Mouse (Mus musculus) left cerebral cortex, adult 2 months (tissue): Measurements from ENCODE around the gene Glrx3. TPM values are rescaled to one million over a fixed set of nuclear protein-coding genes. Genes with fewer than 3 reads are reported as not detected.

ENCODE experiments used
- DNase-seq, 2 experiments: peaks; one replicate each; pipeline ENCODE4 v3.0.0; 2021 to 2022; ENCODE audit warnings: low spot score in 2 of 2, mixed read lengths in 1 of 2; ENCODE audit errors: extremely low spot score in 1 of 2
- H3K27ac ChIP-seq: fragments of 200-600 bp; 2 replicates; pipeline ENCODE4 v1.8.1; 2022
- H3K4me3 ChIP-seq: fragments of 200-600 bp; 2 replicates; pipeline ENCODE4 v1.8.1; 2022
- CTCF ChIP-seq: fragments of 200-600 bp; IDR thresholded peaks from 2 replicates; pipeline ENCODE4 v1.8.1; 2022; ENCODE audit warnings: antibody characterized with exemption, mild to moderate bottlenecking, moderate library complexity
- intact Hi-C: fragments of 180-260 bp; cut with DNase I; formaldehyde crosslinking; loops from one replicate; pipeline ENCODE4 v1.15.1; 2025
- long read RNA-seq, 2 experiments: library from polyadenylated mRNA; stranded (forward); transcript quantifications; one replicate each; pipeline ENCODE4 v2.0.0; 2021; ENCODE audit warnings: borderline mapping rate in 2 of 2
- total RNA-seq, 2 experiments: library from RNA; stranded (reverse); gene quantifications; 2 replicates each; pipeline ENCODE4 v1.2.3; 2021

Gene Glrx3
- total RNA-seq, result 10 to 100 TPM; 97.6 to 99.2 TPM
- long read RNA-seq, experiment 1, transcript Glrx3-201 (11 exons, 1,685 nt), result major isoform, 86 of 104 reads
- long read RNA-seq, experiment 1, partial matches to known transcripts, result 3 of 104 reads
- long read RNA-seq, experiment 1, other reads (novel, unspliced or antisense), result 15 of 104 reads
- long read RNA-seq, experiment 2, transcript Glrx3-201 (11 exons, 1,685 nt), result major isoform, 46 of 61 reads
- long read RNA-seq, experiment 2, partial matches to known transcripts, result 7 of 61 reads
- long read RNA-seq, experiment 2, other reads (novel, unspliced or antisense), result 8 of 61 reads

DNA sequence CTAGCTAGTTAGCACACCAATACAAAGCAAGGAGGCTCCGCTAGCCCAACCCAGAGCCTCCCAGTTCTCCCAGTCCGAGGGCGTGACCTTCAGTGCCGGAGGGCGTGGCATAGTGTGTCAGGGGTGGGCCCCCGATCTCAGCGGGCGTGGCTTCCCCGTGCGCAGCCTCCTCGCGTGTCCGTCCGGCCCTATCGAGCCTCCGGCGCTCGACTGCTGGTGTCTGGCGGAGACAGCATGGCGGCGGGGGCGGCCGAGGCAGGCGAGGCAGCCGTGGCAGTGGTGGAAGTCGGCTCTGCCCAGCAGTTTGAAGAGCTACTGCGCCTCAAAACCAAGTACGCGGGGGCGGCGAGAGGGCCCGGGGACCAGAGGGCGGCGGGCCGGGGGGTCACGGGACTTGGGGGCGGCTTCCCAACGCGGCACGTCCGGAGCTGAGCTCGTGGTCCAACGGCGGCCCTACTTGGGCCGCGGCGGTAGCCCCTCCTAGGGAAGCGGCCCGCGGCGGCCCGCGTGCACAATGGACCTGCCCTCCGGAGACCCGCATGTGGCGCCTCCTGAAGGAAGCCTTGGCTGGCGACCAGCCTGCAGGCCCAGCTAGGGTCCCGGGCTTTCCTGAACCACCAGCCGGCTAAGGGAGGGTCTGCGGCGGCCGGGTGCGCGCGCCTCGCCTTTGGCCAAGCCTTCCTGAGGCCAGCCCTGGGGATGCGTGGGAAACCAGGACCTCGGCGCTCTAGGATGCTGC is at the start of gene Glrx3:
Glrx3 (plus strand) TSS at position 175 of the 739 bp plus-strand sequence.
- intact Hi-C loops, result loop anchor here (1.0 kb wide), 1 partner anchor 27 kb away; the partner anchor contains the start of gene 9430038I01Rik
- H3K4me3 ChIP-seq, result peak within 1 kb of the TSS; percentile 79
- H3K27ac ChIP-seq, result peak within 1 kb of the TSS; percentile 89
- DNase-seq, result peak; percentile 94 to 97
- no peak for TF ChIP-seq CTCF

GRCm38 (mm10) chr7:137387863-137388262 is 49.6 kb upstream of the Glrx3 start:
- no peak for DNase-seq
- H3K4me3 ChIP-seq, result no peak overlapping the region
- TF ChIP-seq CTCF, result no peak
- H3K27ac ChIP-seq, result no peak overlapping the region
- intact Hi-C loops, result no loop called here

GRCm38 (mm10) chr7:137395421-137395820 is 42.0 kb upstream of the Glrx3 start:
- no peak for TF ChIP-seq CTCF
- DNase-seq, result no peak
- intact Hi-C loops, result no loop called here
- no peak overlapping the region for H3K4me3 ChIP-seq
- no peak overlapping the region for H3K27ac ChIP-seq

GRCm38 (mm10) chr7:137397361-137397910 is 40.0 kb upstream of the Glrx3 start:
- intact Hi-C loops, result no loop called here
- no peak overlapping the region for H3K4me3 ChIP-seq
- no peak overlapping the region for H3K27ac ChIP-seq
- no peak for DNase-seq
- no peak for TF ChIP-seq CTCF

DNA sequence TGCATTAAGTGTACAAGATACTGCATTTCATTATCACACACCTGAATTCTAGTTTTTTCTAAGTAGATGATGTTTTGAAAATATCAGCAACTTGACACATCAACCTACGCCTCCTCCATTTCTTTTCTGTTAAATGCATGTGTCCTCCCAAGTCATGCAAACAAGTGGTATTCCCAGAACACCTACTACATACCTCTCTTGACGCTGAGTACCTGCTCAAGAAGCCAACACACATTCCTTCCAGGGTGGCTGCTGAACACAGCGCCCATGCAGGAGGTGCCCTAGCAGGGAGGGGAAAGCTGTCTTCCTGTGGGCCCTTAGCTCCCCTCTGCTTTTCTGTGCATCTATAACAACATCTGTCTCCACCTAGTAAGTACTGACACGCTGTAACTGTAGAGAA is 38.4 kb upstream of the Glrx3 start:
- Histone ChIP-seq H3K27ac (no peak overlapping the region), H3K4me3 (no peak overlapping the region)
- no peak for DNase-seq
- intact Hi-C loops, result no loop called here
- TF ChIP-seq CTCF, result no peak

DNA sequence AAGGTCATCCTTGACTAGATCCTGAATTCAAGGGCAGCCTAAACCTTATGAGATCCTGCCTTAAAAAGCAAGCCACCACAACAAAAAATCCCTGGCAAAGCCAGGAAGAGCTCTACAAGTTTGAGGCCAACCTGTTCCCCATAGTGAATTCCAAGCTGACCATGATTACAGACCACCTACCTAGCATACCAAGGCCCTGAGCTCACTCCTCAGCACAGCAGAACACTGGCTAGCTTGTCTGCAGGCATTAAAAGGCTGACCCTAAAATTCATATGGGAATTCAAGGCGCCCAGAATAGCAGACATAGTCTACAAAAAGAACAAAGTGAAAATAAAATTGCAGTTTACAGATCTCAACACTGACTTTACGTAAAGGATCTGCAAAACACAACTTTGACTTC is 33.3 kb upstream of the Glrx3 start:
- no peak for DNase-seq
- H3K27ac ChIP-seq, result no peak overlapping the region
- no peak overlapping the region for H3K4me3 ChIP-seq
- intact Hi-C loops, result no loop called here
- no peak for TF ChIP-seq CTCF

DNA sequence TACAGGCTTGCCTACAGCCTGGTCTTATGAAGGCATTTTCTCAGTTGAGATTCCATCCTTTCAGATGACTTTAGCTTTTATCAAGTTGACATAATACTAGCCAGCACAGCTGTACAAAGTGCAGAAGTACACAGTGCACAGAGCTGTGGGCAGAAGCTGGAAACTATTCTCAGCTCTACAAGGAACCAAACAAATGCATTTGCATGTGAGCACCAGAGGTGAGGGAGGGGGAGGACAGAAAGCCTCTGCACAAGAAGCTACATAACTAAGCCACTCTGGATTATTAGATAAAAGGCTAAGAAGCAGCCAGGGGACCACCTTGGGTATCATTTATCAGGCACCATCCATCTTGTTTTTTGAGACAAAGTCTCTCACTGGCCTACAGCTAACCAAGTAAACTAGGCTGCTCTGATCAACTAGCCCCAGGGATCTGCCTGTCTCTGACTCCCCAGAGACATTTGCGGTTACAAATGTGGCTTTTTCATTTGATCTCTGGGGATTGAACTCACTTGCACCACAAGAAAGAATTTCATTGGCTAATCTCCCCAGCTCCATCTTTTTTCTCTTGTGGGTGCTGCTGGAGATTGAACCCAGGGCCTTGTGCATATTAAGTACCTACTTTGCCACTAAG is 29.9 kb upstream of the Glrx3 start:
- Histone ChIP-seq H3K27ac (no peak overlapping the region), H3K4me3 (no peak overlapping the region)
- DNase-seq, result no peak
- TF ChIP-seq CTCF, result no peak
- intact Hi-C loops, result no loop called here

GRCm38 (mm10) chr7:137410337-137411197 is 26.8 kb upstream of the Glrx3 start, which contains the start of gene 9430038I01Rik:
9430038I01Rik (minus strand) TSS chr7:137410762.
- intact Hi-C loops, result loop anchor here (1.0 kb wide), 1 partner anchor 27 kb away; the partner anchor contains the start of gene Glrx3
- TF ChIP-seq CTCF, result no peak
- H3K27ac ChIP-seq, result peak within 1 kb of the TSS; percentile 91
- peak within 1 kb of the TSS; percentile 70 for H3K4me3 ChIP-seq
- DNase-seq, result peak; percentile 94

GRCm38 (mm10) chr7:137414710-137415109 is 22.7 kb upstream of the Glrx3 start:
- Histone ChIP-seq H3K27ac (no peak overlapping the region), H3K4me3 (no peak overlapping the region)
- DNase-seq, result no peak
- no peak for TF ChIP-seq CTCF
- intact Hi-C loops, result no loop called here

- TF ChIP-seq CTCF, result no peak
- intact Hi-C loops, result no loop called here
Observed at GRCm38 (mm10) chr7:137420550-137420949, 16.9 kb upstream of the Glrx3 start.

GRCm38 (mm10) chr7:137421236-137421635 is 16.2 kb upstream of the Glrx3 start:
- TF ChIP-seq CTCF, result no peak
- no peak overlapping the region for H3K4me3 ChIP-seq
- no peak for DNase-seq
- intact Hi-C loops, result no loop called here
- no peak overlapping the region for H3K27ac ChIP-seq

More at GRCm38 (mm10) chr7:137420550-137420949, 16.9 kb upstream of the Glrx3 start:
- Histone ChIP-seq H3K27ac (no peak overlapping the region), H3K4me3 (no peak overlapping the region)
- no peak for DNase-seq
